Comparison of ENCODE assay signal across 19 mouse cellular contexts in the genomic region with DNA sequence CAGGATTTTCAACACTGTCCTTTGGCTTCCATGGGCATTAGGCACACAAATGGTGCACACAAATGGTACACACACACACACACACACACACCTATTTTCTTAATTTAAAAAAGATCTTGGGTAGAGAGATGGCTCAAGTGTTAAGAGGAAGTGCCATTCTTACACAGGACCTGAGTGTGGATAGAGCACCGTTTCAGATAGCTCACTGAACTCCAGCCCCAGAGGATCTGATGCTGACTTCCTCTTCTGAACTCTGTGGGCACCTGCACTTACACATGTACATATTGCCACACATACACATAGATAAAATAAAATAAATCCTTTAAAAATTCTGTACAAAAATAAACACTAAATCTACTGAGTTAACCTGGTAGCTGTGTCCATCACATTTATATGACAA. TPM values are rescaled to one million over a fixed set of nuclear protein-coding genes. Genes with fewer than 3 reads are reported as not detected.
DNase-seq lines count a peak whose midpoint lies in the region; ATAC-seq lines count a peak whose summit lies in the region.
"Had no signal": no experiment of that assay in that cellular context is flagged by ENCODE, and none has a peak within 500 bp of the region (broad histone marks: within the 10 kb centered on the region; RNA-seq: fewer than 3 reads in every experiment).

No protein-coding gene starts in this region.

- DNase-seq in 416B (ENCODE audit: low read depth): peak; percentile 68
- peak; percentile 75 for DNase-seq in A20 (ENCODE audit: low read depth, low spot score)
- DNase-seq in c-Kit-positive CD71-negative TER-119-negative erythroid progenitor cells, embryonic 14.5 days (ENCODE audit: low read depth): peak; percentile 16
- no peak for DNase-seq in lung, postnatal 36 days
- DNase-seq in cerebellum, adult 8-10 months: no peak
- DNase-seq in lung, postnatal 10 days: no peak
- DNase-seq: adrenal gland, postnatal 10 days; cerebellum, adult 11-12 months; cerebellum, adult 9-11 months; cerebellum, postnatal 36 days; forebrain, postnatal 0 days; gastrocnemius, adult 2 months; gastrocnemius, postnatal 36 days; heart, adult 2 months; heart, postnatal 36 days; kidney, adult 18-20 months had no signal

- peak; percentile 84 for ATAC-seq in megakaryocyte, adult 5-6 weeks (ENCODE audit: poor library complexity, severe bottlenecking)
- ATAC-seq: forebrain, embryonic 13.5 days; forebrain, postnatal 0 days; intestine, embryonic 15.5 days had no signal

RNA-seq across cellular contexts. Expression of a gene that starts 11.1 kb away (rescaled TPM):
- total RNA-seq in megakaryocyte, adult 5-6 weeks (2015): 25.6 and 26.5 TPM in 2 replicates
- total RNA-seq in megakaryocyte, adult 5-6 weeks (2017): 6.8 and 9.7 TPM in 2 replicates

RNA-seq across cellular contexts. Expression of a gene that starts 44.2 kb away (rescaled TPM):
- total RNA-seq in megakaryocyte, adult 5-6 weeks (2015): 0.09 TPM in 1 of 2 replicates, not detected in the other
- total RNA-seq in megakaryocyte, adult 5-6 weeks (2017): 0.15 and 0.16 TPM in 2 replicates

Comparison
In these comparisons a context has a peak if more than half of its experiments do, and no peak if none do; other contexts are left out.
1. DNase-seq: peak in 416B (single experiment), A20 (single experiment) and c-Kit-positive CD71-negative TER-119-negative erythroid progenitor cells, embryonic 14.5 days (single experiment); none in lung, postnatal 36 days (single experiment), cerebellum, adult 8-10 months (single experiment) and lung, postnatal 10 days (single experiment).